Mouse (Mus musculus) heart, postnatal 0 days (tissue): ENCODE measurements around the gene Ndufs3. TPM values are rescaled to one million over a fixed set of nuclear protein-coding genes. Genes with fewer than 3 reads are reported as not detected.
"Not testable (repeated sequence)": the region's sequence is repeated elsewhere in the genome, so short reads cannot be mapped to it uniquely, and the experiment has no call there.

Source experiments
- ATAC-seq: fragments of 200-750 bp; cut with Nextera tagmentation; 2 replicates; pipeline ENCODE4 v1.8.0; 2017; ENCODE audit warnings: low read depth, moderate number of reproducible peaks, moderate library complexity; ENCODE audit not compliant: insufficient read depth
- DNase-seq: peaks from one replicate; pipeline ENCODE4 v3.0.0-alpha.2; 2016; ENCODE audit warnings: low spot score
- H3K27ac ChIP-seq: fragments of 300-500 bp; sonication (generic); 2 replicates; pipeline ENCODE4 v1.5.1; 2014; ENCODE audit warnings: low read depth, mild to moderate bottlenecking
- H3K27me3 ChIP-seq: fragments of 300-500 bp; sonication (generic); 2 replicates; pipeline ENCODE4 v1.6.1; 2014; ENCODE audit warnings: low read length, mixed read lengths; ENCODE audit not compliant: control insufficient read depth, insufficient read depth
- H3K36me3 ChIP-seq: fragments of 300-500 bp; sonication (generic); replicated peaks from 2 replicates; pipeline ENCODE4 v1.6.1; 2014; ENCODE audit warnings: low read length, mixed read lengths; ENCODE audit not compliant: control insufficient read depth, insufficient read depth
- H3K4me1 ChIP-seq: fragments of 300-500 bp; sonication (generic); 2 replicates; pipeline ENCODE4 v1.6.1; 2014; ENCODE audit warnings: antibody characterized with exemption; ENCODE audit not compliant: control insufficient read depth, insufficient read depth
- H3K4me2 ChIP-seq: fragments of 300-500 bp; sonication (generic); 2 replicates; pipeline ENCODE4 v1.6.1; 2014; ENCODE audit warnings: low read depth, mild to moderate bottlenecking, low read length, moderate library complexity
- H3K4me3 ChIP-seq: fragments of 300-500 bp; sonication (generic); 2 replicates; pipeline ENCODE4 v1.5.1; 2014; ENCODE audit warnings: low read depth, low read length
- H3K9ac ChIP-seq: fragments of 300-500 bp; sonication (generic); replicated peaks from 2 replicates; pipeline ENCODE4 v1.6.1; 2014; ENCODE audit warnings: low read depth, low read length, mixed read lengths
- H3K9me3 ChIP-seq: fragments of 300-500 bp; sonication (generic); replicated peaks from 2 replicates; pipeline ENCODE4 v1.6.1; 2016; ENCODE audit warnings: low read length; ENCODE audit not compliant: control insufficient read depth
- CTCF ChIP-seq: IDR thresholded peaks from 2 replicates; pipeline ENCODE4 v1.5.1; 2016; ENCODE audit warnings: antibody characterized with exemption, control low read depth, low read depth
- EP300 ChIP-seq: IDR thresholded peaks from 2 replicates; pipeline ENCODE4 v1.6.1; 2016; ENCODE audit warnings: antibody characterized with exemption, low read depth
- WGBS: fragments of 180-500 bp; shearing (Covaris S2); extraction: QIAGEN DNeasy Blood & Tissue Kit; methylation state at CpG from one replicate; pipeline ENCODE4 v1.1.7; 2014; 5-methylcytosine and 5-hydroxymethylcytosine counted together
- polyA plus RNA-seq: library from polyadenylated mRNA; unstranded; fragments of >200 nt; fragmentation: Nextera tagmentation; extraction: Ambion mirVana; gene quantifications from 2 replicates; pipeline ENCODE4 v1.2.1, GENCODE M21; 2015
- total RNA-seq: library from RNA; depleted of rRNA; stranded (reverse); fragments of >200 nt; gene quantifications from 2 replicates; pipeline ENCODE4 v1.2.3, GENCODE M21; 2014; ENCODE audit warnings: low replicate concordance

Ndufs3 gene
- total and polyA plus RNA-seq, 2 experiments from 2014 or later, result 556 to 620 TPM

GRCm38 (mm10) chr2:90904856-90905224 lies 213 bp upstream of the Ndufs3 start:
- no peak; the same call in 1 of the 2 replicates for TF ChIP-seq EP300
- TF ChIP-seq CTCF, result no peak
- 2% methylated on average over 21 of the region's 21 CpGs for WGBS
- Histone ChIP-seq H3K4me3 (peak overlapping the region; percentile 73), H3K9ac (peak overlapping the region; percentile 89), H3K4me1 (peaks cover 20% of the 10 kb centered on the region), H3K36me3 (peaks cover 62% of the 10 kb centered on the region), H3K9me3 (no peaks in the 10 kb centered on the region), H3K27me3 (no peaks in the 10 kb centered on the region), H3K4me2 (peak overlapping the region; percentile 82), H3K27ac (peak overlapping the region; percentile 91)
- peak; percentile 27; the same call in 1 of the 2 replicates for ATAC-seq
- no peak for DNase-seq

- WGBS, result 66% methylated on average over 2 of the region's 2 CpGs
- Histone ChIP-seq H3K4me3 (peak overlapping the region; percentile 73), H3K9me3 (no peaks in the 10 kb centered on the region), H3K36me3 (peaks cover 58% of the 10 kb centered on the region), H3K4me1 (peaks cover 20% of the 10 kb centered on the region), H3K9ac (peak overlapping the region; percentile 89; the same call in 1 of the 2 replicates), H3K27me3 (no peaks in the 10 kb centered on the region), H3K4me2 (peak overlapping the region; percentile 82), H3K27ac (0 out of 2 replicates have a peak overlapping the region, but pooled peaks have one; percentile 91)
- no peak for TF ChIP-seq CTCF
- no peak for TF ChIP-seq EP300
- no peak for ATAC-seq
- DNase-seq, result peak; percentile 26
These were observed 1.2 kb downstream of the Ndufs3 start for GRCm38 (mm10) chr2:90903398-90903797.

- not testable (repeated sequence) for H3K4me2 ChIP-seq, H3K4me3 ChIP-seq, ATAC-seq, H3K9ac ChIP-seq, H3K9me3 ChIP-seq, H3K27ac ChIP-seq, DNase-seq, H3K27me3 ChIP-seq, H3K4me1 ChIP-seq
- 73% methylated on average over 3 of the region's 3 CpGs for WGBS
- H3K36me3 ChIP-seq, result peaks cover 45% of the 10 kb centered on the region
These were observed 10.3 kb downstream of the Ndufs3 start for GRCm38 (mm10) chr2:90894299-90894677.

DNA sequence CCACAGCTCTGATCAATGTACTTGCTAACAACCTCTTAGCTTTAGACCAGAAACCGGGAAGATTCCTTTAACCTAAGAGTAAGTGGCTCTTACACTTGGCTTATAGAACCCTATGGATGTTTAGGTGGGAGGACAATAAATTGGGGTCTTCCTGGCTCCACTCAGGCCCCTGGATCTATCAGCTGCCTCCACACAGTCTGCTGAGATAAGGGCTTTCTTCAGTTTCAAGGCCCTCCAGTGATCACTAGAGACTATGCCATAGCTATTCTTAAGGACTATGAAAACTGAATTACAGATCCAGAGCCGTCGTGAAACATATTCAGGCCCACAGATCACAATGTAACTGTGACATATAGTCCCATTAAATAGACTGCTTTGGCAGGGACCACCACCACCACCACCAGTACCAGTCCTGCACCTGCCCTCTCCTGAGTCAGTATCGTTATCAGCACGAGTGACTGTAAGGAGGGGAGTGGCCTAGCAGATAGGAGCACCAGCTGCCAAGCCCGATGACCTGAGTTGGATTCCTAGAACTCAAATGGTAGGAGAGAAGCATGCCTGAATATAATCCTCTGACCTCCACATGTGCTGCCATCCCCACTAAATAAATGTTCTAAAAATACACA lies 10.8 kb downstream of the Ndufs3 start:
- no peak for DNase-seq
- TF ChIP-seq CTCF, result no peak
- TF ChIP-seq EP300, result no peak
- no peak for ATAC-seq
- H3K4me1 ChIP-seq, result peaks cover 7% of the 10 kb centered on the region
- H3K27me3 ChIP-seq, result peaks cover 6% of the 10 kb centered on the region
- H3K9me3 ChIP-seq, result no peaks in the 10 kb centered on the region
- no peak overlapping the region for H3K4me3 ChIP-seq
- WGBS, result 61% methylated on average over 6 of the region's 6 CpGs
- no peak overlapping the region for H3K4me2 ChIP-seq
- H3K9ac ChIP-seq, result no peak overlapping the region
- H3K36me3 ChIP-seq, result peaks cover 40% of the 10 kb centered on the region
- no peak overlapping the region for H3K27ac ChIP-seq

DNA sequence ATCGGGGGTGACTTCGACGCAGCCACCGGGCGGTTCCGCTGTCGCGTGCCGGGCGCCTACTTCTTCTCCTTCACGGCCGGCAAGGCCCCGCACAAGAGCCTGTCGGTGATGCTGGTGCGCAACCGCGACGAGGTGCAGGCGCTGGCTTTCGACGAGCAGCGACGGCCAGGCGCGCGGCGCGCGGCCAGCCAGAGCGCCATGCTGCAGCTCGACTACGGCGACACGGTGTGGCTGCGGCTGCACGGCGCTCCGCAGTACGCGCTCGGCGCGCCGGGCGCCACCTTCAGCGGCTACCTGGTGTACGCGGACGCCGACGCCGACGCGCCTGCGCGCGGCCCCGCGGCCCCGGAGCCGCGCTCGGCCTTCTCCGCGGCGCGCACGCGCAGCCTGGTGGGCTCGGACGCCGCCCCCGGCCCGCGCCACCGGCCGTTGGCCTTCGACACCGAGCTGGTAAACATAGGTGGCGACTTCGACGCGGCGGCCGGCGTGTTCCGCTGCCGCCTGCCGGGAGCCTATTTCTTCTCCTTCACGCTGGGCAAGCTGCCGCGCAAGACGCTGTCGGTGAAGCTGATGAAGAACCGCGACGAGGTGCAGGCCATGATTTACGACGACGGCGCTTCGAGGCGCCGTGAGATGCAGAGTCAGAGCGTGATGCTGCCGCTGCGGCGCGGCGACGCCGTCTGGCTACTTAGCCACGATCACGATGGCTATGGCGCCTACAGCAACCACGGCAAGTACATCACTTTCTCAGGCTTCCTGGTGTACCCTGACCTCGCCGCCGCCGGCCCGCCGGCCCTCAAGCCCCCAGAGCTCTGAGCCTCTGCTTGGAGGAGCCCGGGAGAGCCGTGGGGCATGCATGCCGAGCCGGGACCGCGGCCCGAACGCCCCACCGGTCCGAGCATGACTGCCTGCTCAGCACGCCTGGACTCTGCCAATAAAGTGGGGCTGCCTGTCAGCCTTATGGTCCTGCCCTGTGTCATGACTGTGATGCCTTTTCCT lies 14.8 kb downstream of the Ndufs3 start:
- Histone ChIP-seq H3K36me3 (peaks cover 2% of the 10 kb centered on the region; the same call in 1 of the 2 replicates), H3K9ac (peak overlapping the region; percentile 56), H3K27me3 (peaks cover 38% of the 10 kb centered on the region), H3K4me2 (peak overlapping the region; percentile 75), H3K4me1 (peaks cover 22% of the 10 kb centered on the region), H3K27ac (no peak overlapping the region), H3K4me3 (peak overlapping the region; percentile 49), H3K9me3 (no peaks in the 10 kb centered on the region)
- ATAC-seq (peak; percentile 81), DNase-seq (peak; percentile 41)
- TF ChIP-seq EP300, result no peak
- no peak; the same call in 1 of the 2 replicates for TF ChIP-seq CTCF
- WGBS, result 4% methylated on average over 100 of the region's 133 CpGs
